Mouse (Mus musculus) intestine, postnatal 0 days (tissue): ENCODE data around the gene B3gnt2. TPM values are rescaled to one million over a fixed set of nuclear protein-coding genes. Genes with fewer than 3 reads are reported as not detected.

Experiments
- ATAC-seq: fragments of 200-750 bp; cut with Nextera tagmentation; 2 replicates; pipeline ENCODE4 v1.8.0; 2017; ENCODE audit warnings: mild to moderate bottlenecking, moderate TSS enrichment, moderate library complexity
- H3K27ac ChIP-seq: fragments of 300-500 bp; sonication (generic); 2 replicates; pipeline ENCODE4 v1.5.1; 2014; ENCODE audit warnings: mild to moderate bottlenecking, low read depth, low read length, moderate library complexity
- H3K27me3 ChIP-seq: fragments of 300-500 bp; sonication (generic); replicated peaks from 2 replicates; pipeline ENCODE4 v1.6.1; 2014; ENCODE audit warnings: low read length, mixed read lengths; ENCODE audit not compliant: control insufficient read depth, insufficient read depth
- H3K36me3 ChIP-seq: fragments of 300-500 bp; sonication (generic); 2 replicates; pipeline ENCODE4 v1.6.1; 2014; ENCODE audit warnings: mild to moderate bottlenecking, moderate library complexity; ENCODE audit not compliant: control insufficient read depth, insufficient read depth
- H3K4me1 ChIP-seq: fragments of 300-500 bp; sonication (generic); replicated peaks from 2 replicates; pipeline ENCODE4 v1.6.1; 2014; ENCODE audit warnings: antibody characterized with exemption, low read length, mixed read lengths; ENCODE audit not compliant: control insufficient read depth, insufficient read depth
- H3K4me2 ChIP-seq: fragments of 300-500 bp; sonication (generic); replicated peaks from 2 replicates; pipeline ENCODE4 v1.6.1; 2014; ENCODE audit warnings: low read depth, mild to moderate bottlenecking, moderate library complexity
- H3K4me3 ChIP-seq: fragments of 300-500 bp; sonication (generic); 2 replicates; pipeline ENCODE4 v1.5.1; 2014; ENCODE audit warnings: low read depth, low read length
- H3K9ac ChIP-seq: fragments of 300-500 bp; sonication (generic); 2 replicates; pipeline ENCODE4 v1.6.1; 2014; ENCODE audit warnings: mild to moderate bottlenecking, low read depth, low read length
- H3K9me3 ChIP-seq: fragments of 300-500 bp; sonication (generic); 2 replicates; pipeline ENCODE4 v1.6.1; 2016; ENCODE audit warnings: mixed run types; ENCODE audit not compliant: control insufficient read depth
- CTCF ChIP-seq: sonication (generic); IDR thresholded peaks from 2 replicates; pipeline ENCODE4 v1.5.1; 2016; ENCODE audit warnings: low read depth, mild to moderate bottlenecking, control low read depth, antibody characterized with exemption, moderate library complexity
- WGBS: fragments of 180-500 bp; shearing (Covaris S2); extraction: QIAGEN DNeasy Blood & Tissue Kit; methylation state at CpG from one replicate; pipeline ENCODE4 v1.1.7; 2014; 5-methylcytosine and 5-hydroxymethylcytosine counted together
- polyA plus RNA-seq: library from polyadenylated mRNA; unstranded; fragments of >200 nt; fragmentation: Nextera tagmentation; extraction: Ambion mirVana; gene quantifications from 2 replicates; pipeline ENCODE4 v1.2.1, GENCODE M21; 2015

The B3gnt2 gene
- polyA plus RNA-seq, 1 experiment from 2014 or later = 15.1 TPM

DNA sequence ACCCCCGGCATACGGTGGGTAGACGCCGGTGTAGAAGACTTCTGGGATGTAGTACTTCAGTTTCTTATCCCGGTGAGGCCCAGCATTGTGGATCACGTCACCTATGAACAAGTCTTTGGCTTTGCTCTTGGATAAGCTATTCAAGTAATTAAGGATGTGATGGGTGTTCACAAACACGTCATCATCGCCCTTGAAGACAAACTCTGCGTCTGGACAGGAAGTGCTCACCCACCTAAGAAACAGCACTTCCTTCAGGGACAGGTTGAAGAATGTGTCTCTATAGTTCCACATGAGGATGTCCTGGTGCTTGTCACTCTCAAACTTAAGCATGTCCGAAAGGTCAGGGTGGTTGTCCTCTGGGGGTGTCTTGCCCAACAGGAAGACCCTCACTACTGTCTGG lies 24.5 kb downstream of the B3gnt2 start:
- H3K9me3 ChIP-seq = no peaks in the 10 kb centered on the region
- no peaks in the 10 kb centered on the region for H3K27me3 ChIP-seq
- H3K4me2 ChIP-seq = no peak overlapping the region
- TF ChIP-seq CTCF = no peak
- 87% methylated on average over 10 of the region's 10 CpGs for WGBS
- no peak overlapping the region for H3K4me3 ChIP-seq
- no peak overlapping the region for H3K27ac ChIP-seq
- H3K4me1 ChIP-seq = no peaks in the 10 kb centered on the region
- H3K9ac ChIP-seq = no peak overlapping the region
- ATAC-seq = no peak
- peaks cover 27% of the 10 kb centered on the region for H3K36me3 ChIP-seq

DNA sequence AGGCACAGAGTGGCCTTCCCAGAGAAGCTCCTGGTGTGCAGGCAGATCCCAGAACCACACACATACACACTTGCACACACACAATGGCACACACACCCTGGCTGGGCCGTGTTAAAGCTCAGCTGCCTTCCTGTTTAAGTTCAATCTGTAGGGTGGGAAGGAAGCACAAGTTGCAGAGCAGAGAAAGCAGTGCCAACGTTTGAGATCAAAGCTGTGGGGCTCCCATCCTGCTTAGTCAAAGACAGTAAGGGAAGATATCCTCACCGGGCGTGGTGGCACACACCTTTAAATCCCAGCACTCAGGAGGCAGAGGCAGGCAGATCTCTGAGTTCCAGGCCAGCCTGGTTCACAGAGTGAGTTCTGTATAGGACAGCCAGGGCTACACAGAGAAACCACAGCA lies 28.2 kb downstream of the B3gnt2 start:
- WGBS = 78% methylated on average over 4 of the region's 4 CpGs
- Histone ChIP-seq H3K4me1 (no peaks in the 10 kb centered on the region), H3K4me2 (no peak overlapping the region), H3K4me3 (no peak overlapping the region), H3K9me3 (no peaks in the 10 kb centered on the region), H3K27ac (no peak overlapping the region), H3K27me3 (no peaks in the 10 kb centered on the region), H3K9ac (no peak overlapping the region), H3K36me3 (peaks cover 27% of the 10 kb centered on the region)
- no peak for TF ChIP-seq CTCF
- ATAC-seq = no peak

DNA sequence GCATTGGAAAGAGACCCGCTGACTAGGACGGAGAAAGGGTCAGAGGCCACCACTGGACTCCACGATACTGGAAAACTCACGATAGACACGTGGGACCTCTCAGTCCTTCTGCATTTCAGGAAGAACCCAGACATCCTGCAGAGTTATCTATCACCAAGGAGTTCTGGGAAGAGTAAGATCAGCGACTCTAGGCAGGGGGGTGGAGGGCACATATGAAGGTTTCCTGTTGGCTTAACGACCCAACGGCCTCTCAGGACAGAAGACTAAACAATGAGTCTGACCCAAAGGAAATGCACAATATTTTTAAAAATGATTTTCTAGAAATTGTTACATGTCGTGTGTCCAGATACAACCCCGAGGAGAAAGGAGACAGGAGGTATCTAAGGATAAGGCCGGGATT lies 28.8 kb downstream of the B3gnt2 start:
- Histone ChIP-seq H3K4me2 (no peak overlapping the region), H3K27ac (no peak overlapping the region), H3K36me3 (peaks cover 27% of the 10 kb centered on the region), H3K9ac (no peak overlapping the region), H3K27me3 (no peaks in the 10 kb centered on the region), H3K9me3 (no peaks in the 10 kb centered on the region), H3K4me1 (no peaks in the 10 kb centered on the region), H3K4me3 (no peak overlapping the region)
- ATAC-seq = no peak
- WGBS = 77% methylated on average over 11 of the region's 11 CpGs
- TF ChIP-seq CTCF = no peak

DNA sequence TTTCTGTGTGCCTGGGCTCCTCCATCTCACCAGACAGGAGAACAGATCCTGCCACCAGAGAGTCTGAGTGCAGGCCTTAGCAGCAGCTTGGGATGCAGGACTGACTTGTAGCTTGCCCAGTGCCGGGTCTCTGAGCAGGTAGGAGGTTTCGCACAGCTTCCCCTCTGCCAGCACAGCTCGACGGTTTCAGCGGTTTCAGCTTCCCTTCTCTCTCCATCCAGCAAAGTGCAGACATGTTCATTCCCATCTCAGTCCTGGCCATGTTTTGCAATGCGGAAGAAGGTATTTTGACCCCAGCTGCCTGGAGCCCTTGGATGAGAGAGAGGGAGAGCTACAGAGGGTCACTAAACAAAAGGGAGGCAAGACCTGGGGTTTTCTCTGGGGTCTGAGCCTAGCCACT lies 30.1 kb downstream of the B3gnt2 start:
- Histone ChIP-seq H3K9me3 (no peaks in the 10 kb centered on the region), H3K4me2 (no peak overlapping the region), H3K36me3 (peaks cover 16% of the 10 kb centered on the region), H3K27me3 (no peaks in the 10 kb centered on the region), H3K4me1 (no peaks in the 10 kb centered on the region), H3K4me3 (no peak overlapping the region), H3K9ac (no peak overlapping the region), H3K27ac (peak overlapping the region; percentile 15; the same call in 1 of the 2 replicates)
- 69% methylated on average over 6 of the region's 6 CpGs for WGBS
- TF ChIP-seq CTCF = no peak
- ATAC-seq = no peak

DNA sequence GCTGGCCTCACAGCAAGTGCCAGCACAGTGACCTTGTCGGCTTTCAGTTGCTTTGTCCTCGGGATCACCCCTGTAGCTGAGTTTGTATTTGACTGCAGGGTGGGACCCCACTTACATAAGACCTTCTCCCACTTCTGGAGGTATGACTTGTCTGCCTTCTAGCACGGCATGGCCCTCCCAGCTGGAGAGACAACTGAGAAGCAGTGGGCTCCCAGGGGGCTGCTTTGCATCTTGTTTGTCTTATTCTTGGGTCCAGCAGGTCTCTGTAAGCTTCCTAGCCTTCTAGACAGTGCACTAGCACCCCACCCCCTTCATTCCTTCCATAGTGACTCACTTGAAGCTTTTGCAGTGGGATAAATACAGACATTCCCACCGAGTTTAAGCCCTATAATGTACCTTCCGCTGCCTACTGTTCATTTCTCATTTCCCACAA lies 30.6 kb downstream of the B3gnt2 start:
- no peak overlapping the region for H3K9ac ChIP-seq
- ATAC-seq = no peak
- WGBS = 48% methylated on average over 5 of the region's 5 CpGs
- peaks cover 14% of the 10 kb centered on the region for H3K36me3 ChIP-seq
- H3K4me2 ChIP-seq = no peak overlapping the region
- no peaks in the 10 kb centered on the region for H3K27me3 ChIP-seq
- no peak overlapping the region for H3K4me3 ChIP-seq
- H3K4me1 ChIP-seq = no peaks in the 10 kb centered on the region
- no peak for TF ChIP-seq CTCF
- peak overlapping the region; percentile 35; the same call in 1 of the 2 replicates for H3K27ac ChIP-seq
- no peaks in the 10 kb centered on the region for H3K9me3 ChIP-seq

DNA sequence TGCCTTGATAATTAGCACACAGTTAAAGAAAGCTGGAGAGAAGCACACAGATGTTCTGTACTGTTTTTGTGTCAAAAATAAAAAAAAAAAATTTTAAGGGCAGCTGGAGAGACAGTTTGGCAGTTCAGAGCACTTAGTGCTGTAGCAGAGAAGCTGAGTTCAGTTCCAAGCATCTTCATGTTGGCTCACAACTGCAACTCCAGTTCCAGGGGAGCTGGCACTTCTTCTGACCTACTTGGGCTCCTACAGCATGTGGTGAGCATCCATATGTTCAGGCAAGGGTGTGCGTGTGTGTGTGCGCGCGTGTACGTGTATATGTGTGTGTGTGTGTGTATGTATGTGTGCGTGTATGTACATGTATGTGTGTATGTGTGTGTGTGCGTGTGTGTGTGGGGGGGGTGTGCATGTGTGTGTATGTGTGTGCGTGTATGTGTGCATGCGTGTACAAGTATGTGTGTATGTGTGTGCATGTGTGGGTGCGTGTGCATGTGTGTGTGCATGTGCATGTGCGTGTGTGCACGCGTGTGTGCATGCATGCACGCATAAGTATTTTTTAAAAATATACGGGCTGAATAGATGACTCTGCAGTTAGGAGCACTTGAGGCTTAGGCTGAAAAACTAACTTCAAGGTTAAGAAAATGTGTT lies 31.7 kb downstream of the B3gnt2 start:
- Histone ChIP-seq H3K27me3 (no peaks in the 10 kb centered on the region), H3K4me3 (no peak overlapping the region), H3K4me1 (no peaks in the 10 kb centered on the region), H3K27ac (no peak overlapping the region), H3K9ac (no peak overlapping the region), H3K9me3 (no peaks in the 10 kb centered on the region), H3K4me2 (no peak overlapping the region), H3K36me3 (peaks cover 13% of the 10 kb centered on the region)
- no peak for ATAC-seq
- WGBS = 96% methylated on average over 15 of the region's 15 CpGs
- no peak for TF ChIP-seq CTCF
